Mouse (Mus musculus) forebrain, embryonic 11.5 days (tissue): ENCODE data around the gene Prdm15. TPM values are rescaled to one million over a fixed set of nuclear protein-coding genes. Genes with fewer than 3 reads are reported as not detected.

Experiments
- ATAC-seq: fragments of 200-750 bp; cut with Nextera tagmentation; replicated peaks from 2 replicates; pipeline ENCODE4 v1.8.0; 2017; ENCODE audit warnings: moderate TSS enrichment; ENCODE audit not compliant: low FRiP score
- DNase-seq: peaks from one replicate; pipeline ENCODE4 v3.0.0-alpha.2; 2017; ENCODE audit warnings: low spot score
- H3K27ac ChIP-seq: fragments of 300-500 bp; sonication (generic); 2 replicates; pipeline ENCODE4 v1.5.1; 2014; ENCODE audit warnings: low read depth, low read length
- H3K27me3 ChIP-seq: fragments of 300-500 bp; sonication (generic); 2 replicates; pipeline ENCODE4 v1.6.1; 2014; ENCODE audit warnings: mild to moderate bottlenecking, low read length, mixed read lengths; ENCODE audit not compliant: control insufficient read depth, insufficient read depth
- H3K36me3 ChIP-seq: fragments of 300-500 bp; sonication (generic); 2 replicates; pipeline ENCODE4 v1.6.1; 2014; ENCODE audit warnings: mild to moderate bottlenecking, low read length, moderate library complexity, mixed read lengths; ENCODE audit not compliant: control insufficient read depth, insufficient read depth
- H3K4me1 ChIP-seq: fragments of 300-500 bp; sonication (generic); replicated peaks from 2 replicates; pipeline ENCODE4 v1.6.1; 2014; ENCODE audit warnings: low read length, mixed read lengths; ENCODE audit not compliant: control insufficient read depth, insufficient read depth
- H3K4me2 ChIP-seq: fragments of 300-500 bp; sonication (generic); 2 replicates; pipeline ENCODE4 v1.6.1; 2014; ENCODE audit warnings: low read depth, mild to moderate bottlenecking, low read length, moderate library complexity, mixed read lengths; ENCODE audit not compliant: severe bottlenecking
- H3K4me3 ChIP-seq: fragments of 300-500 bp; sonication (generic); 2 replicates; pipeline ENCODE4 v1.5.1; 2014; ENCODE audit warnings: low read depth, low read length
- H3K9ac ChIP-seq: fragments of 300-500 bp; sonication (generic); 2 replicates; pipeline ENCODE4 v1.6.1; 2014; ENCODE audit warnings: low read length
- H3K9me3 ChIP-seq: fragments of 300-500 bp; sonication (generic); 2 replicates; pipeline ENCODE4 v1.6.1; 2016; ENCODE audit warnings: low read length, mixed read lengths; ENCODE audit not compliant: control insufficient read depth
- WGBS: fragments of 180-500 bp; shearing (Covaris S2); extraction: QIAGEN DNeasy Blood & Tissue Kit; methylation state at CpG from one replicate; pipeline ENCODE4 v1.1.7; 2014; 5-methylcytosine and 5-hydroxymethylcytosine counted together
- microRNA-seq: library from miRNA; unstranded; fragments of <30 nt; microRNA quantifications from one replicate; pipeline ENCODE4, GENCODE M21; 2016; ENCODE audit not compliant: insufficient number of aligned reads
- polyA plus RNA-seq: library from polyadenylated mRNA; unstranded; fragments of >200 nt; fragmentation: Nextera tagmentation; extraction: Ambion mirVana; gene quantifications from 2 replicates; pipeline ENCODE4 v1.2.1, GENCODE M21; 2014

Prdm15 gene
- polyA plus RNA-seq, 1 experiment from 2014 or later: 20.0 TPM

DNA sequence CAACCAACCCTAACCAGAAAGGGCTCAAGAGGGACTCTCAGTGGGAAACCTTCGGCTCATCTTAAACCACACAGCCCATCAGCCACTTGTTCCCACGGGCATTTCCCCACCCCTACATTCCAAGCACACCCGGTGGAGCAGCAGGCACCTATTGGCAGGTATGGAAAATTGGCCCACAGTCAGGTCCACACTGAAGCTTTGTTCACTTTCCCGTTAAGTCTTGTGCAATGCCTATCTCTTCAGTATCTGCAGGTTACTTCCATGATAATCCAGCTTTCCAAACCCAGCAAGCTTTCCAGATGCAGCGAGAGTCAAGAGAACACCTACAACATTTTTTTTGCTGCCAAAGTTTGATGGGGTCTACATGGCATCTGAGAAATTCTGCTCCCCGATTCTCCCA is 103.2 kb downstream of the Prdm15 start:
- no peak overlapping the region for H3K27ac ChIP-seq
- H3K4me1 ChIP-seq: no peaks in the 10 kb centered on the region
- no peak overlapping the region for H3K4me2 ChIP-seq
- no peak for DNase-seq
- H3K36me3 ChIP-seq: no peaks in the 10 kb centered on the region
- 93% methylated on average over 6 of the region's 6 CpGs for WGBS
- H3K9me3 ChIP-seq: no peaks in the 10 kb centered on the region
- H3K27me3 ChIP-seq: no peaks in the 10 kb centered on the region
- H3K9ac ChIP-seq: no peak overlapping the region
- no peak overlapping the region for H3K4me3 ChIP-seq
- ATAC-seq: no peak

Small RNA genes within 50 kb of the gene (microRNA-seq; reads per million reads assigned to microRNA genes)
- not detected for gene Mir6964

Other genes with a start within 250 kb of the Prdm15 start
- gene Tmprss2, start 240.7 kb downstream of the Prdm15 start, polyA plus RNA-seq: 0.05 and 0.49 TPM in 2 replicates
- 1.6 and 1.7 TPM in 2 replicates for gene Ripk4, start 88.1 kb downstream of the Prdm15 start, polyA plus RNA-seq
- 14.7 and 19.6 TPM in 2 replicates for gene C2cd2, start 110.7 kb upstream of the Prdm15 start, polyA plus RNA-seq
- gene Zbtb21, start 110.8 kb upstream of the Prdm15 start, polyA plus RNA-seq: 14.4 and 15.2 TPM in 2 replicates
- 20.0 and 22.7 TPM in 2 replicates for gene B230307C23Rik, start 145.5 kb upstream of the Prdm15 start, polyA plus RNA-seq
- gene A630089N07Rik, start 230.6 kb upstream of the Prdm15 start, polyA plus RNA-seq: 35.3 and 45.7 TPM in 2 replicates